ENCODE assay signal across 8 mouse cellular contexts in genomic region chr11:87748132-87749119, GRCm38 (mm10). TPM values are rescaled to one million over a fixed set of nuclear protein-coding genes. Genes with fewer than 3 reads are reported as not detected.
DNase-seq lines count a peak whose midpoint lies in the region; ATAC-seq lines count a peak whose summit lies in the region.

No protein-coding gene starts in this region.

- H3K9ac ChIP-seq in embryonic facial prominence, embryonic 13.5 days = no peak overlapping the region

- H3K36me3 ChIP-seq in embryonic facial prominence, embryonic 13.5 days = peaks cover 21% of the 10 kb centered on the region

- H3K9me3 ChIP-seq in embryonic facial prominence, embryonic 13.5 days = no peaks in the 10 kb centered on the region

- 36% methylated on average over 19 of the region's 19 CpGs for WGBS in embryonic facial prominence, embryonic 13.5 days

- peak overlapping the region; percentile 31 for H3K4me2 ChIP-seq in embryonic facial prominence, embryonic 13.5 days

- intact Hi-C loops in heart, postnatal 14 days (cut with DNase I) = no loop called here

- no peaks in the 10 kb centered on the region for H3K27me3 ChIP-seq in embryonic facial prominence, embryonic 13.5 days

- peak; percentile 38 to 42 for DNase-seq in heart, adult 9 months (ENCODE audit: low spot score in 2 of 2)
- no peak for DNase-seq in heart, postnatal 14 days
- DNase-seq in kidney, postnatal 14 days = peak; percentile 21
- DNase-seq in thymus, postnatal 4 days = peak; percentile 86
- DNase-seq in ovary, postnatal 14 days (ENCODE audit: low spot score) = no peak
- no peak for DNase-seq in urinary bladder, postnatal 25 days (ENCODE audit: low spot score)

- H3K4me1 ChIP-seq in embryonic facial prominence, embryonic 13.5 days = 0 out of 2 replicates have a peak, but pooled peaks cover 5% of the 10 kb centered on the region

- no peak for ATAC-seq in embryonic facial prominence, embryonic 13.5 days (ENCODE audit: insufficient number of reproducible peaks, insufficient read depth, low FRiP score, low TSS enrichment, low read depth)
- peak; percentile 49 for ATAC-seq in megakaryocyte progenitor cell, adult 5-6 weeks (replicated peaks; ENCODE audit: poor library complexity)

- H3K27ac ChIP-seq in embryonic facial prominence, embryonic 13.5 days = no peak overlapping the region; the same call in 1 of the 2 replicates

- H3K4me3 ChIP-seq in embryonic facial prominence, embryonic 13.5 days = no peak overlapping the region

RNA-seq across cellular contexts. Expression of gene Supt4a, which starts 11.1 kb away (rescaled TPM):
- total RNA-seq in heart, postnatal 14 days (2021) = 10 to 100 TPM; 47.8 to 51.1 TPM
- polyA plus RNA-seq in embryonic facial prominence, embryonic 13.5 days (2015; fragmentation: Nextera tagmentation; extraction: Ambion mirVana) = 163 and 172 TPM in 2 replicates
- total RNA-seq in megakaryocyte progenitor cell, adult 5-6 weeks (2015) = 147 and 161 TPM in 2 replicates
- 52.8 and 63.7 TPM in 2 replicates for total RNA-seq in megakaryocyte progenitor cell, adult 5-6 weeks (2017)

RNA-seq across cellular contexts. Expression of gene Tspoap1, which starts 11.9 kb away (rescaled TPM):
- total RNA-seq in heart, postnatal 14 days (2021) = under 1 TPM; 0.17 to 0.19 TPM
- 4.9 and 5.3 TPM in 2 replicates for polyA plus RNA-seq in embryonic facial prominence, embryonic 13.5 days (2015; fragmentation: Nextera tagmentation; extraction: Ambion mirVana)
- 34.1 and 38.5 TPM in 2 replicates for total RNA-seq in megakaryocyte progenitor cell, adult 5-6 weeks (2015)
- total RNA-seq in megakaryocyte progenitor cell, adult 5-6 weeks (2017) = 47.0 and 66.4 TPM in 2 replicates

RNA-seq across cellular contexts. Expression of gene Mpo, which starts 45.0 kb away (rescaled TPM):
- under 1 TPM in 1 of 2 experiments, not detected in 1; 0.61 TPM for total RNA-seq in heart, postnatal 14 days (2021)
- polyA plus RNA-seq in embryonic facial prominence, embryonic 13.5 days (2015; fragmentation: Nextera tagmentation; extraction: Ambion mirVana) = 1.9 and 6.1 TPM in 2 replicates
- 13,257 and 15,415 TPM in 2 replicates for total RNA-seq in megakaryocyte progenitor cell, adult 5-6 weeks (2015)
- 8,081 and 8,928 TPM in 2 replicates for total RNA-seq in megakaryocyte progenitor cell, adult 5-6 weeks (2017)

Comparison
In these comparisons a context has a peak if more than half of its experiments do, and no peak if none do; other contexts are left out.
1. DNase-seq: peak in heart, adult 9 months (2 of 2), kidney, postnatal 14 days (single experiment) and thymus, postnatal 4 days (single experiment); none in heart, postnatal 14 days (0 of 2), ovary, postnatal 14 days (single experiment) and urinary bladder, postnatal 25 days (single experiment).
2. RNA of gene Tspoap1, which starts 11.9 kb away (total RNA-seq): 34.1 to 66.4 TPM in megakaryocyte progenitor cell, adult 5-6 weeks; 0.17 to 0.19 TPM in heart, postnatal 14 days; every median in the first group is over 10 times any median in the second.
3. RNA of gene Mpo, which starts 45.0 kb away (total RNA-seq): 8,081 to 15,415 TPM in megakaryocyte progenitor cell, adult 5-6 weeks; 0.61 TPM in heart, postnatal 14 days; every median in the first group is over 1,000 times any median in the second.